Mouse (Mus musculus) megakaryocyte progenitor cell, adult 5-6 weeks (primary cell): ENCODE measurements around the gene Eif4g1. TPM values are rescaled to one million over a fixed set of nuclear protein-coding genes. Genes with fewer than 3 reads are reported as not detected.

Source experiments
- ATAC-seq: replicated peaks from 2 replicates; pipeline ENCODE4 v1.8.0; 2016; ENCODE audit warnings: mild to moderate bottlenecking, moderate TSS enrichment, inconsistent platforms; ENCODE audit not compliant: poor library complexity
- total RNA-seq, 2 experiments: library from RNA; stranded (forward) in 1 of 2; stranded (reverse) in 1 of 2; fragments of 157-497, 149-512 nt in 1 of 2; fragments of 200-1000 nt in 1 of 2; gene quantifications; 2 replicates each; pipeline versions ENCODE4 v1.2.3 to v1.2.4; 2015 to 2017

Eif4g1 gene
- total RNA-seq, 2 experiments from 2014 or later, result 164 to 305 TPM

- ATAC-seq, result no peak
Observed at GRCm38 (mm10) chr16:20723247-20723646, 55.1 kb downstream of the Eif4g1 start.

GRCm38 (mm10) chr16:20724338-20724748 lies 56.2 kb downstream of the Eif4g1 start:
- peak; percentile 100 for ATAC-seq

GRCm38 (mm10) chr16:20725321-20725720 lies 57.2 kb downstream of the Eif4g1 start:
- ATAC-seq, result no peak

GRCm38 (mm10) chr16:20725750-20726149 lies 57.6 kb downstream of the Eif4g1 start:
- no peak for ATAC-seq

DNA sequence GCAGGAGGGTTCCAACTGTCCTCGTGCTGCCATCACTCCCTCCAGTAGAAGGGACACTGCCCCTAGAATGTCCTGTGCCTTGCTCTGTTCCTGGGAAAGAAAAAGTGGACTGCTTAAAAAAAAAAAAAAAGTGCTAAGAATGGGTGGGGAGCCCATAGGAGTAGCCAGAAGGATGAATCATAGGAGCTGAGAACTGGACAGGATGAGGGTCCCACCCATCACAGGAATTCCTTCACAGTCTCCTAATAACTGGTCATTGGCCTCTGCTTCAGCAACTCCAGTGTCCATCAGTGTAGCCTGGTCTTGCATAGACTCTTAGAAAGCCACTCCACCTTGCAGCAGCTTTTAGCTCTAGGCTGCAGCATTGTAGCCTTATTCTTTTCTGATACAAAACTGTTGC lies 58.3 kb downstream of the Eif4g1 start:
- ATAC-seq, result no peak

DNA sequence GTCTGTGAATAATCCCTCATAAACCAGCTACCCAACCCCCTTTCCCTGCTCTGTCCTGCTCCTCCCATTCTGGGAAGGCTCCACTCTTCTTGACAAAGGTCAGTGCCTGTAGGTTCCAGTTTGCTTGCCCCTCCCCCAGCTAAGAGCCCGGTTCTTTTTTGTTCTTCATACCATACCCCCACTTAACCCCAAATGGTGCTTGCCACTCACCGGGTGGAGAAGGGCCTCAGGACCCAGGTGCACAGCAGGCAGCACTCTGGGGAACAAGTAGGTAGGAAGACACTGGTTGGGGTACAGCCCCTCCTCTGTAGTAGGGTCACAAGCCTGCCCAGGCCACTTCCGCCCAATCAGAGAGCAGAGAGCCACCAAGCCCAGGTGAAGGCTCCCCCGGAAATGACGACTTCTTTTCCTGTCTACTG lies 62.2 kb downstream of the Eif4g1 start:
- no peak for ATAC-seq

DNA sequence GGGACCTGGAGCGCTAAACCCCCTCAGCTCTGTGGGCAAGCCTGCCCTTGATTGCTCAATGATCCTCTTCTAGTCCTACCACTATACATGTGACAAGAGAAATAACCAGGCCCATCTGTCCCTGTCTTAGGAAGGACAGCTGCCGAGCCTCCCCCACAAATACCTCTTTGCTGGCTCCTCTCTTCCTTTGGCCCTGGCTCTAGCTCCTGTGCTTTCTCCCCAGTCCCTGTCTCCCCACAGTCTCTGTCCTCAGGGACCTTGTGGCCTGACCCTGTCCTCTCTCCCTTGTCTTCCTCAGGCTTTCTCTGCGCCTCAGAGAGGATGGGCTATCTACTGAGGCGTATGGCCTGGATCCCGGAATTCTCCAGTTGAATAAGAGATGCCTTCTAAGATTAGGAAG lies 63.6 kb downstream of the Eif4g1 start:
- ATAC-seq, result peak; percentile 41

GRCm38 (mm10) chr16:20732251-20732924 lies 64.3 kb downstream of the Eif4g1 start:
- ATAC-seq, result no peak

DNA sequence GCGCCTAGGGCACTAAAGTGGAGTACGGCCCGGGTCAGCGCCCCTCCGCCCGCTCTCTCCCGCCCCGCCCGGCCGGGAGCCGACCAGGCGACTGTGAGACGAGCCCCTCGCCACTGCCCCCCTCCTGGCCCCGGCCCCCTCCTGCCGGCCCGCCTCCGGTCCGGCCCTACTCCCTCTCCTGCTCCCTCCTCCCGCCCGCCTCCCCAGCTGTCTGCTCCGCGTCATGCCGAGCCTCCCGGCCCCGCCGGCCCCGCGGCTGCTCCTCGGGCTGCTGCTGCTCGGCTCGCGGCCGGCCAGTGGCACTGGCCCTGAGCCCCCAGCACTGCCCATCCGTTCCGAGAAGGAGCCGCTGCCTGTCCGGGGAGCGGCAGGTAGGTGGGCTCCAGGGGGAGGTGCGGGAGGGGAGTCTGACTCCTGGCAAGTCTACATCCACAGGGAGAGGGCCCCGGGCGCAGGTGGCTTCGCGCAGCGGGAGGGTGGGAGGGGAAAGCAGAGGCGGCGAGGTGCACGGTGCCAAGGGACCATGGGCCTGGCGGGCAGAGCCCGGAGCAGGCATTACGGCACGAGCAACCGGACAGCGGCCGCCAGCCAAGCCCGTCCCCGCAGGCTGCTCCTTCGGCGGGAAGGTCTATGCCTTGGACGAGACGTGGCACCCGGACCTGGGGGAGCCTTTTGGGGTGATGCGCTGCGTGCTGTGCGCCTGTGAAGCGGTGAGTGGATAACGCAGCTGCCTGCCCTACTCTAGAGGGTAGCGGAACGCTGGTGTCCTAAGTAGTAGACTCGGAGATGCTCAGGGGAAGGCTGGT lies 65.0 kb downstream of the Eif4g1 start, which contains the start of gene Chrd:
TSS of gene Chrd (plus strand) at position 203 of the 806 bp plus-strand sequence.
- ATAC-seq, result peak; percentile 21; the same call in 1 of the 2 replicates

DNA sequence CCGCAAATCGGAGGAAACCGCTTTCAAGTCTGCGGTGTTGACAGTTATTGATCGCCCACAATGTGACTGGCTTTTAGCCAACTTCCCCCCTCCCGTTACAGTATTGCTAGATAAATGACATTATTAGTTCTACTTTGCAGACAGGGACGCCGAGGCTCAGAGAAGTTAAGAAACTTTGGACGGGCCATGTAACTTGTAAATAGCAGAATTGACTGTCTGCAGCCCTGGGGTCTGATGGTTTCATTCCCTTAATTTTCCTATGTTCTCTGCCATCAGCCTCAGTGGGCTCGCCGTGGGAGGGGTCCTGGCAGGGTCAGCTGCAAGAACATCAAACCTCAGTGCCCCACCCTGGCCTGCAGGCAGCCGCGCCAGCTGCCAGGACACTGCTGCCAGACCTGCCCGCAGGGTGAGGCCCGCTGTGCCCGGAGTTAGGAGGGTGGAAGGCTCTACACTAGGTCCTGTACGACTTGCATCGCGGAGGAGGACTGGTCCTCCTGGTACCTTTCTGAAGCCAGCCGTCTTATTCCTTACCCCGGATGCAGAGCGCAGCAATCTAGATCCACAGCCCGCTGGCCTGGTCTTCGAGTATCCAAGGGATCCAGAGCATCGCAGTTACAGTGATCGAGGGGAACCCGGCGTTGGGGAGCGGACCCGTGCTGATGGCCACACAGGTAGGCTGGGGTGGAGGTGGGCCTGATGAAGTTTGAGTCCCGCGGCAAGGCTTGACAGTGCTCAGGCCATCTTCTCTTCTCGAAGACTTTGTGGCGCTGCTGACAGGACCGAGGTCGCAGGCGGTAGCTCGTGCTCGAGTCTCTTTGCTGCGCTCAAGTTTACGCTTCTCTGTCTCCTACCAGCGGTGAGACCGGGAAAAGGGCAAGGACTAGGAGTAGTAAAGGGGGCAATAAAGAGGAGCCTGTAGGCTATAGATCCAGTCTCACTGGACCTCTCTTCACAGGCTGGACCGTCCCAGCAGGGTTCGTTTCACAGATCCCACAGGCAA lies 65.9 kb downstream of the Eif4g1 start, which contains the start of gene Thpo:
TSS of gene Thpo (minus strand) at position 781 of the 1,000 bp plus-strand sequence.
- no peak for ATAC-seq

DNA sequence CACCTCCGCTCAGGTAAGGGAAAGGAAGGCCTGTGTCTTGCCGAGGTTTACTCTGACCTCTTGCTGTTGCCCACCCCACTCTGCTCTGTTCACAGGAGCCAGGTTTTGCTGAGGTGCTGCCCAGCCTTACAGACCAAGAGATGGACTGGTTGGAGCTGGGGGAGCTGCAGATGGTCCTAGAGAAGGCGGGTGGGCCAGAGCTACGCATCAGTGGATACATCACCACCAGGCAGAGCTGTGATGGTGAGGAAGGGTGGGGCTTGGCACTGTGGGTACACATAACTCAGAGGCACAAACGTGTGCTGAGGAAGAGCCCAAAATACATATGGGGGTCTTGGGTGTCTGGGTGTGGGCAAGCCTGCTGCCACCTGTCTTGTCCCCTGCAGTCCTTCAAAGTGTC lies 67.5 kb downstream of the Eif4g1 start:
- no peak for ATAC-seq

DNA sequence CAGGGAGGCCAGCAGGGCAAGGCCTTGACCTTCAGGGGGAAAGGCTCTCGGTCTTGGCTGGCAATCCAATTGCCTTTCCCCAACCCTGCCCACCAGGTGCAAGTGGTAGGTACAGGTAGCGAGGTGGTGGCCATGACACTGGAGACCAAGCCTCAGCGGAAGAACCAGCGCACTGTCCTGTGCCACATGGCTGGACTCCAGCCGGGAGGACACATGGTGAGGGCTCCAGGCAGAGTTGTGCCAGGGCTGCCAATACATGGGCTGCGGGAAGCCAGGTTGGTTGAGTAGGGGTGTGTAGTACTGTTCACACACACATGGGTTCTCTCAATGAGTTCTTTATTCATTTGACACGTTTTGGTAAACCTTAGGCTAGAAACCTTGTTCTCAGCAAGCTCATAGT lies 68.1 kb downstream of the Eif4g1 start:
- ATAC-seq, result no peak

DNA sequence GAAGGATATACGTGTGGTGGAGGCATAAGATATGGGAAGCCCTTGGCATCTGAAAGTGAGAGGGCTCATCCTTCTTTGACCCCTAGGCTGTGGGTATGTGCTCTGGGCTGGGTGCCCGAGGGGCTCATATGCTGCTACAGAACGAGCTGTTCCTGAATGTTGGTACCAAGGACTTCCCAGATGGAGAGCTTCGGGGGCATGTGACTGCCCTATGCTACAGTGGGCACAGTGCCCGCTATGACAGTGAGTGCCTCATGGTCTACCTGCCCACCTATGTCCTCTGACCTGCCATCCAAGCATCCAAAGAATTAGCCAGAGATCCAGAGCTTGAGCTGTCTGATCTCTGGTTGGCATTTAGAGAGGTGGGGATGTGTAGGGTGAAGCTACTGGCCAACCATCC lies 68.7 kb downstream of the Eif4g1 start:
- no peak for ATAC-seq

DNA sequence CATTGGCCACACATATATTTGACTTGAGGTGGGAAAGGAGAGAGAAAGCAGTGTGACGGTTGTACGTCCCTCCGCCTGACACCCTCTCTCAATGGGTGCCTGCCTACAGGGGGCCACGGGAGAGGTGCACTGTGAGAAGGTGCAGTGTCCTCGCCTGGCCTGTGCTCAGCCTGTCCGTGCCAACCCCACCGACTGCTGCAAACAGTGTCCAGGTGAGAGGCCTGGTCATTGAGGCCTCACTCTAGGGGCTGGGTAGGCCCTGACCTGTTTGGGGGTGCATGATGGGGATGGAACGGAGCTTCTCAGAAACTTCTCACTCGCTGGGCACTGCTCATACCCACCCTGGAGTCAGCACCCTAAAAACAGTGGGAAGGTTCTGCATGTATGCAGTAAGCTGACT lies 71.7 kb downstream of the Eif4g1 start:
- ATAC-seq, result no peak

Other genes with a start within 250 kb of the Eif4g1 start
- 18.0 and 19.0 TPM in 2 replicates for gene Abcc5, start 241.9 kb upstream of the Eif4g1 start, total RNA-seq (2015)
- 14.1 and 20.2 TPM in 2 replicates for gene Abcc5, start 241.9 kb upstream of the Eif4g1 start, total RNA-seq (2017)
- 58.4 and 64.7 TPM in 2 replicates for gene Eif2b5, start 169.5 kb upstream of the Eif4g1 start, total RNA-seq (2015)
- 85.8 and 87.2 TPM in 2 replicates for gene Eif2b5, start 169.5 kb upstream of the Eif4g1 start, total RNA-seq (2017)
- 23.5 and 26.7 TPM in 2 replicates for gene Dvl3, start 151.3 kb upstream of the Eif4g1 start, total RNA-seq (2015)
- gene Dvl3, start 151.3 kb upstream of the Eif4g1 start, total RNA-seq (2017), result 3.2 and 3.3 TPM in 2 replicates
- gene Ap2m1, start 132.8 kb upstream of the Eif4g1 start, total RNA-seq (2015), result 234 and 286 TPM in 2 replicates
- gene Ap2m1, start 132.8 kb upstream of the Eif4g1 start, total RNA-seq (2017), result 143 and 149 TPM in 2 replicates
- 21.9 and 28.5 TPM in 2 replicates for gene Abcf3, start 119.7 kb upstream of the Eif4g1 start, total RNA-seq (2015)
- 28.4 and 35.7 TPM in 2 replicates for gene Abcf3, start 119.7 kb upstream of the Eif4g1 start, total RNA-seq (2017)
- gene Vwa5b2, start 78.8 kb upstream of the Eif4g1 start, total RNA-seq (2015), result not detected in 2 replicates
- not detected in 2 replicates for gene Vwa5b2, start 78.8 kb upstream of the Eif4g1 start, total RNA-seq (2017)
- gene Eef1akmt4, start 56.7 kb upstream of the Eif4g1 start, total RNA-seq (2015), result 38.4 and 46.5 TPM in 2 replicates
- gene Eef1akmt4, start 56.7 kb upstream of the Eif4g1 start, total RNA-seq (2017), result 6.4 and 8.0 TPM in 2 replicates
- gene Gm49333, start 56.7 kb upstream of the Eif4g1 start, total RNA-seq (2015), result not detected in 2 replicates
- not detected in 2 replicates for gene Gm49333, start 56.7 kb upstream of the Eif4g1 start, total RNA-seq (2017)
- gene Alg3, start 56.6 kb upstream of the Eif4g1 start, total RNA-seq (2015), result 33.2 and 38.5 TPM in 2 replicates
- gene Alg3, start 56.6 kb upstream of the Eif4g1 start, total RNA-seq (2017), result 20.4 and 21.4 TPM in 2 replicates
- 0.42 and 0.59 TPM in 2 replicates for gene Camk2n2, start 47.0 kb upstream of the Eif4g1 start, total RNA-seq (2015)
- 0.10 and 0.96 TPM in 2 replicates for gene Camk2n2, start 47.0 kb upstream of the Eif4g1 start, total RNA-seq (2017)
- gene Ece2, start 38.5 kb upstream of the Eif4g1 start, total RNA-seq (2015), result 0.20 and 0.32 TPM in 2 replicates
- 0.71 TPM in 1 of 2 replicates, not detected in the other for gene Ece2, start 38.5 kb upstream of the Eif4g1 start, total RNA-seq (2017)
- gene Psmd2, start 16.7 kb upstream of the Eif4g1 start, total RNA-seq (2015), result 113 and 133 TPM in 2 replicates
- gene Psmd2, start 16.7 kb upstream of the Eif4g1 start, total RNA-seq (2017), result 201 and 230 TPM in 2 replicates
- not detected in 2 replicates for gene Fam131a, start 24.9 kb downstream of the Eif4g1 start, total RNA-seq (2015)
- gene Fam131a, start 24.9 kb downstream of the Eif4g1 start, total RNA-seq (2017), result 0.17 TPM in 1 of 2 replicates, not detected in the other
- gene Polr2h, start 49.4 kb downstream of the Eif4g1 start, total RNA-seq (2015), result 75.3 and 99.4 TPM in 2 replicates
- gene Polr2h, start 49.4 kb downstream of the Eif4g1 start, total RNA-seq (2017), result 75.1 and 78.2 TPM in 2 replicates
- 0.34 and 1.3 TPM in 2 replicates for gene Clcn2, start 49.4 kb downstream of the Eif4g1 start, total RNA-seq (2015)
- gene Clcn2, start 49.4 kb downstream of the Eif4g1 start, total RNA-seq (2017), result 1.2 and 1.6 TPM in 2 replicates
- gene Chrd, start 64.8 kb downstream of the Eif4g1 start, total RNA-seq (2015), result not detected in 2 replicates
- gene Chrd, start 64.8 kb downstream of the Eif4g1 start, total RNA-seq (2017), result not detected in 2 replicates
- not detected in 2 replicates for gene Thpo, start 66.2 kb downstream of the Eif4g1 start, total RNA-seq (2015)
- not detected in 2 replicates for gene Thpo, start 66.2 kb downstream of the Eif4g1 start, total RNA-seq (2017)